ENCODE assay signal across 22 mouse cellular contexts in the genomic region with DNA sequence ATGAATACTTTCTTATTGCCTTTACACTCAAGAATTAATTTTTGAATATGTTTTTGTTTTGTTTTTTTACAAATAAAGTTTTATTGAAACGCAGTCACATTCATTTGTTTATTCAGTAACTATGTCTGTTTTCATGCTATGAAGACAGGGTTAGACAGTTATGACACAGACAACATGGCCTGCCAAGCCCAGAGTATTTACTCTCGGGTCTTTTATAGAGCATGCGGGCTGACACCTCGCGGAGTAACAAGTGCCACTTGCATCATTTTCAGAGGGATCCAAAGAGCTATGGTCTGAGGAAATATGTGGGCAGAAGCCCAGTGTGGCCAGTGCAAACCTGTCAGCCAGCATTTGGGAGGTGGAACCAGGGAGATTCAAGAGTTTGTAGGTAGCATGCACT.
DNase-seq lines count a peak whose midpoint lies in the region; ATAC-seq lines count a peak whose summit lies in the region.
"Had no signal": no experiment of that assay in that cellular context is flagged by ENCODE, and none has a peak within 500 bp of the region (broad histone marks: within the 10 kb centered on the region; RNA-seq: fewer than 3 reads in every experiment).

No protein-coding gene starts in this region.

- no peak overlapping the region for H3K9ac ChIP-seq in forebrain, embryonic 15.5 days (replicated peaks)
- H3K9ac ChIP-seq: embryonic facial prominence, embryonic 12.5 days; embryonic facial prominence, embryonic 15.5 days; heart, embryonic 13.5 days; hindbrain, embryonic 15.5 days; intestine, embryonic 15.5 days had no signal

- no peak overlapping the region for H3K4me2 ChIP-seq in forebrain, embryonic 15.5 days (replicated peaks)
- H3K4me2 ChIP-seq: embryonic facial prominence, embryonic 12.5 days; embryonic facial prominence, embryonic 15.5 days; heart, embryonic 13.5 days; hindbrain, embryonic 15.5 days; intestine, embryonic 15.5 days had no signal

- H3K4me1 ChIP-seq in forebrain, embryonic 15.5 days: peaks cover 10% of the 10 kb centered on the region; the same call in 1 of the 2 replicates
- no peaks in the 10 kb centered on the region for H3K4me1 ChIP-seq in forebrain, embryonic 10.5 days
- H3K4me1 ChIP-seq: embryonic facial prominence, embryonic 12.5 days; embryonic facial prominence, embryonic 15.5 days; heart, embryonic 10.5 days; heart, embryonic 13.5 days; hindbrain, embryonic 15.5 days; intestine, embryonic 15.5 days had no signal

- H3K4me3 ChIP-seq in forebrain, embryonic 15.5 days: no peak overlapping the region
- H3K4me3 ChIP-seq in forebrain, embryonic 10.5 days: no peak overlapping the region
- H3K4me3 ChIP-seq: embryonic facial prominence, embryonic 12.5 days; embryonic facial prominence, embryonic 15.5 days; heart, adult 2 months; heart, embryonic 10.5 days; heart, embryonic 13.5 days; hindbrain, embryonic 15.5 days; intestine, embryonic 15.5 days had no signal

- no peaks in the 10 kb centered on the region for H3K36me3 ChIP-seq in forebrain, embryonic 15.5 days
- no peaks in the 10 kb centered on the region for H3K36me3 ChIP-seq in forebrain, embryonic 10.5 days (replicated peaks)
- H3K36me3 ChIP-seq: embryonic facial prominence, embryonic 12.5 days; embryonic facial prominence, embryonic 15.5 days; G1E; heart, embryonic 10.5 days; heart, embryonic 13.5 days; hindbrain, embryonic 15.5 days; intestine, embryonic 15.5 days had no signal

- H3K9me3 ChIP-seq in forebrain, embryonic 15.5 days: no peaks in the 10 kb centered on the region
- no peaks in the 10 kb centered on the region for H3K9me3 ChIP-seq in forebrain, embryonic 10.5 days
- H3K9me3 ChIP-seq: embryonic facial prominence, embryonic 12.5 days; embryonic facial prominence, embryonic 15.5 days; heart, embryonic 10.5 days; heart, embryonic 13.5 days; hindbrain, embryonic 15.5 days; intestine, embryonic 15.5 days had no signal

- peak; percentile 10 for DNase-seq in adrenal gland, postnatal 14 days
- no peak for DNase-seq in adrenal gland, adult 8-10 months
- no peak for DNase-seq in forebrain, embryonic 10.5 days (ENCODE audit: extremely low spot score, low spot score)
- DNase-seq in adipocyte (ENCODE audit: low spot score): peak; percentile 28
- no peak for DNase-seq in lung, adult 18-20 months
- no peak for DNase-seq in embryo, embryonic 10.5 days (ENCODE audit: low spot score)
- DNase-seq: adrenal gland, postnatal 36 days; B cell, adult 2 months; gastrocnemius, postnatal 10 days; gastrocnemius, postnatal 36 days; heart, adult 2 months; kidney, adult 11 months; kidney, adult 8-10 months had no signal

- H3K27ac ChIP-seq in forebrain, embryonic 15.5 days (replicated peaks): peak overlapping the region; percentile 72; the same call in 1 of the 2 replicates
- H3K27ac ChIP-seq in forebrain, embryonic 10.5 days: no peak overlapping the region
- H3K27ac ChIP-seq: embryonic facial prominence, embryonic 12.5 days; embryonic facial prominence, embryonic 15.5 days; heart, adult 2 months; heart, embryonic 10.5 days; heart, embryonic 13.5 days; hindbrain, embryonic 15.5 days; intestine, embryonic 15.5 days had no signal

- 75% methylated on average over 5 of the region's 5 CpGs for WGBS in forebrain, embryonic 15.5 days
- WGBS in forebrain, embryonic 10.5 days: 93% methylated on average over 5 of the region's 5 CpGs

- peak; percentile 59 for ATAC-seq in forebrain, embryonic 15.5 days (replicated peaks)
- ATAC-seq: intestine, embryonic 15.5 days had no signal

- no peaks in the 10 kb centered on the region for H3K27me3 ChIP-seq in forebrain, embryonic 15.5 days
- no peaks in the 10 kb centered on the region for H3K27me3 ChIP-seq in forebrain, embryonic 10.5 days (ENCODE audit: poor library complexity, severe bottlenecking)
- H3K27me3 ChIP-seq: CH12.LX; embryonic facial prominence, embryonic 12.5 days; embryonic facial prominence, embryonic 15.5 days; hindbrain, embryonic 15.5 days; intestine, embryonic 15.5 days had no signal

Comparison
In these comparisons a context has a peak if more than half of its experiments do, and no peak if none do; other contexts are left out.
1. DNase-seq: peak in adrenal gland, postnatal 14 days (single experiment) and adipocyte (single experiment); none in adrenal gland, adult 8-10 months (single experiment), forebrain, embryonic 10.5 days (single experiment), lung, adult 18-20 months (0 of 2) and embryo, embryonic 10.5 days (single experiment).